Mouse (Mus musculus) gastrocnemius, postnatal 10 days (tissue): Measurements from ENCODE around the gene Olfr155. TPM values are rescaled to one million over a fixed set of nuclear protein-coding genes. Genes with fewer than 3 reads are reported as not detected.

Source experiments
- DNase-seq: peaks from one replicate; pipeline ENCODE4 v3.0.0; 2021; ENCODE audit warnings: mixed read lengths
- total RNA-seq, 2 experiments: library from RNA; stranded (reverse); gene quantifications; 2 replicates each; pipeline ENCODE4 v1.2.3; 2021

The Olfr155 gene
- total RNA-seq, 2 experiments from 2014 or later = not detected

GRCm38 (mm10) chr4:43897209-43897608 lies 45.8 kb downstream of the Olfr155 start:
- no peak for DNase-seq

- DNase-seq = no peak
Observed at GRCm38 (mm10) chr4:43899197-43899596, 47.8 kb downstream of the Olfr155 start.

DNA sequence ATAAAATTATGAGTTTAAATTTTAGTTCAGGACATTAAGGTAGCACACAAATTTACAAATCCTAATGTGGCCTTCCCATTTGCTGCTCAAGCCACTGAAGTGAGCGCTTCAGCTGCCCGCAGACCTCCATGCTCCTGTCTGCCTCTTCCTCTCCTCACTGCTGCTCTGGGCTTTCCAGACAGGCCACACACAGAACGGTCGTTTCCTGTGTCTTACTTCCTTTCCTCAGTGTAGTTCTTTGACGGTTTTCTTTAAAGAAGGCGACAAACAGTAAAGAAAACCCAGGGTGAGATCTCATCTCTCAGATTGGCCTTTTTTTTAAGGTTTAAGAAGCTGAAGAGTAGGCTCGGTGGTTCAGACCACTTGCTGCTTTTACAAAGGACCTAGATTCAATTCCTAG lies 52.3 kb downstream of the Olfr155 start:
- no peak for DNase-seq

GRCm38 (mm10) chr4:43906443-43906842 lies 55.1 kb downstream of the Olfr155 start:
- DNase-seq = no peak

Other genes starting within 250 kb of the Olfr155 start
- gene Npr2, start 219.6 kb upstream of the Olfr155 start, total RNA-seq = 10 to 100 TPM; 30.7 to 39.5 TPM
- gene Spag8, start 198.0 kb upstream of the Olfr155 start, total RNA-seq = under 1 TPM in 1 of 2 experiments, not detected in 1; 0.38 TPM
- 10 to 100 TPM; 51.3 to 57.6 TPM for gene Hint2, start 195.1 kb upstream of the Olfr155 start, total RNA-seq
- 10 to 100 TPM in 1 of 2 experiments, 1 to 10 TPM in 1; 9.1 to 10.8 TPM for gene Tmem8b, start 182.6 kb upstream of the Olfr155 start, total RNA-seq
- gene Fam221b, start 182.4 kb upstream of the Olfr155 start, total RNA-seq = under 1 TPM; 0.18 to 0.26 TPM
- not detected for gene Olfr70, start 150.8 kb upstream of the Olfr155 start, total RNA-seq
- not detected for gene Olfr71, start 141.3 kb upstream of the Olfr155 start, total RNA-seq
- 1 to 10 TPM; 2.3 to 3.1 TPM for gene Hrct1, start 124.4 kb upstream of the Olfr155 start, total RNA-seq
- 1 to 10 TPM; 1.1 to 1.6 TPM for gene Spaar, start 121.5 kb upstream of the Olfr155 start, total RNA-seq
- gene Olfr159, start 80.6 kb upstream of the Olfr155 start, total RNA-seq = not detected
- gene Olfr156, start 27.7 kb upstream of the Olfr155 start, total RNA-seq = not detected
- not detected for gene Olfr157, start 11.4 kb upstream of the Olfr155 start, total RNA-seq
- gene Reck, start 24.0 kb downstream of the Olfr155 start, total RNA-seq = 10 to 100 TPM; 13.6 to 15.5 TPM
- 10 to 100 TPM; 13.1 to 18.0 TPM for gene Glipr2, start 105.8 kb downstream of the Olfr155 start, total RNA-seq
- gene Ccin, start 131.9 kb downstream of the Olfr155 start, total RNA-seq = under 1 TPM in 1 of 2 experiments, not detected in 1; 0.14 TPM
- gene Clta, start 152.9 kb downstream of the Olfr155 start, total RNA-seq = 100 to 1,000 TPM in 1 of 2 experiments, 10 to 100 TPM in 1; 94.7 to 106 TPM
- 10 to 100 TPM; 17.1 to 24.3 TPM for gene Gne, start 232.6 kb downstream of the Olfr155 start, total RNA-seq